Mouse (Mus musculus) intestine, embryonic 16.5 days (tissue): ENCODE data around the gene Ntpcr. TPM values are rescaled to one million over a fixed set of nuclear protein-coding genes. Genes with fewer than 3 reads are reported as not detected.

ENCODE experiments used
- ATAC-seq: fragments of 200-750 bp; cut with Nextera tagmentation; 2 replicates; pipeline ENCODE4 v1.8.0; 2017; ENCODE audit warnings: moderate TSS enrichment, moderate library complexity
- H3K27ac ChIP-seq: fragments of 300-500 bp; sonication (generic); 2 replicates; pipeline ENCODE4 v1.5.1; 2014; ENCODE audit warnings: mild to moderate bottlenecking, low read length
- H3K27me3 ChIP-seq: fragments of 300-500 bp; sonication (generic); replicated peaks from 2 replicates; pipeline ENCODE4 v1.6.1; 2014; ENCODE audit warnings: low read length, control low read depth, mixed read lengths; ENCODE audit not compliant: control insufficient read depth, insufficient read depth
- H3K36me3 ChIP-seq: fragments of 300-500 bp; sonication (generic); 2 replicates; pipeline ENCODE4 v1.6.1; 2014; ENCODE audit warnings: low read length, control low read depth; ENCODE audit not compliant: control insufficient read depth, insufficient read depth
- H3K4me1 ChIP-seq: fragments of 300-500 bp; sonication (generic); 2 replicates; pipeline ENCODE4 v1.6.1; 2014; ENCODE audit warnings: low read length, control low read depth, mixed read lengths; ENCODE audit not compliant: control insufficient read depth, insufficient read depth
- H3K4me2 ChIP-seq: fragments of 300-500 bp; sonication (generic); 2 replicates; pipeline ENCODE4 v1.6.1; 2014; ENCODE audit warnings: low read depth, low read length, control low read depth
- H3K4me3 ChIP-seq: fragments of 300-500 bp; sonication (generic); 2 replicates; pipeline ENCODE4 v1.5.1; 2014; ENCODE audit warnings: mild to moderate bottlenecking, low read length
- H3K9ac ChIP-seq: fragments of 300-500 bp; sonication (generic); 2 replicates; pipeline ENCODE4 v1.6.1; 2014; ENCODE audit warnings: low read depth, low read length
- H3K9me3 ChIP-seq: fragments of 300-500 bp; sonication (generic); 2 replicates; pipeline ENCODE4 v1.6.1; 2016; ENCODE audit warnings: low read length, control low read depth; ENCODE audit not compliant: control insufficient read depth
- whole genome bisulfite sequencing: fragments of 180-500 bp; shearing (Covaris S2); extraction: QIAGEN DNeasy Blood & Tissue Kit; methylation state at CpG from one replicate; pipeline ENCODE4 v1.1.7; 2014; 5-methylcytosine and 5-hydroxymethylcytosine counted together
- polyA plus RNA-seq: library from polyadenylated mRNA; unstranded; fragments of >200 nt; fragmentation: Nextera tagmentation; extraction: Ambion mirVana; gene quantifications from 2 replicates; pipeline ENCODE4 v1.2.1, GENCODE M21; 2015

The Ntpcr gene
- polyA plus RNA-seq, 1 experiment from 2014 or later = 30.8 TPM

DNA sequence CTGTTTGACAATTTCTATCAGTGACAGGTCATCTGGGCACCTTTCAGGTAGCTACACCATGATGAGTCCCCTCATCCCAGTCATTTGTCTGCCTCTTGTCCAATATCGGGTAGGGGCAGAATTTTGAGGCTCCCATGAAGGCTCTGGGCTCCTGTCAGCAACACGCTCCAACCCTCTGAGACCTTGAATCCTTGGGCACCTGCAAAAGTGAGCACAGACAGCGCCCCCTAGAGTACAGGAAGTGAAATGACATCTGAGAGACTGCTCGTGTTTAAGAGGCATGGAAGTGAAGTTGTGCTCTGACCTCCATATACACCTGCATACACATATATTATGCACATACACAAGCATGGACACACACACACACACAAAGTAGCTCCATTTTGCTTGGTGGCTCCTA is 10.8 kb upstream of the Ntpcr start:
- Histone ChIP-seq H3K9me3 (no peaks in the 10 kb centered on the region), H3K36me3 (no peaks in the 10 kb centered on the region), H3K27me3 (no peaks in the 10 kb centered on the region), H3K4me2 (no peak overlapping the region), H3K4me3 (no peak overlapping the region), H3K4me1 (0 out of 2 replicates have a peak, but pooled peaks cover 4% of the 10 kb centered on the region), H3K9ac (no peak overlapping the region), H3K27ac (no peak overlapping the region)
- 63% methylated on average over 4 of the region's 4 CpGs for WGBS
- ATAC-seq = no peak

DNA sequence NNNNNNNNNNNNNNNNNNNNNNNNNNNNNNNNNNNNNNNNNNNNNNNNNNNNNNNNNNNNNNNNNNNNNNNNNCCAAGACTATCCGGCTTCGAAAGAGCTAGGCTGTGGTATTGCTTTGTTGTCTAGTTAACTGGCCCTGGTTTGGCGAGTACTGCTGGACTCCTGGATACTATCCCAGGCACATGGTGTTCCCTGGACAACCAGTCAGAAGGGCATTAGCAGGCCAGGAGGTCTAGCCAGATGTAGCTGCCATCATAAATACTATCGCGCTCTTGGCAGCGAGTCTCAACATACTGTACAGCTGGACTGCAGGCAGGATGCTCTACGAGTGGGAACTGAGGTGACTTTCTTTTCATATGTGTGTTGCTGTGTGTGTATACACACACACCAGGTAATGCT is 7.1 kb upstream of the Ntpcr start:
- no peak for ATAC-seq
- H3K4me2 ChIP-seq = no peak overlapping the region
- H3K27ac ChIP-seq = no peak overlapping the region
- H3K9ac ChIP-seq = no peak overlapping the region
- H3K4me1 ChIP-seq = peaks cover 4% of the 10 kb centered on the region; the same call in 1 of the 2 replicates
- H3K9me3 ChIP-seq = no peaks in the 10 kb centered on the region
- no peaks in the 10 kb centered on the region for H3K36me3 ChIP-seq
- H3K4me3 ChIP-seq = no peak overlapping the region
- no peaks in the 10 kb centered on the region for H3K27me3 ChIP-seq
- WGBS = 86% methylated on average over 7 of the region's 7 CpGs

DNA sequence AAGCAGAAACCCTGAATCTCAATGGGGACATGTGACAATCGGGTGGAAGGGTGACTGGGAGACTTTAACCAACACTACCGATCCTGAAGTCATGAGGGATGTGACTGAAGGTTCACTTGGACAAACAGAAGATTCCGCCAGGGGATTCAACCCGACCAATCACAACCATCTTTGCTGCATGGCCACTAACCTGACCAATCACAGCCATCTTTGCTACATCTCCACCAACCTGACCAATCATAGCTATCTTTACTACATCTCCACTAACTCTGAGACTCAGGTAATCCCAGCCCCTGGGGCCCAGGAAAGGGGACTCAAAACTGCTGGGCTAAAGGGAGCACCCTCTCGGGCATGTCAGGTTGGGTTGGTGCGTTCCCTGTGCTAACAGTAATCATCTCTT is 6.3 kb upstream of the Ntpcr start:
- Histone ChIP-seq H3K9ac (no peak overlapping the region), H3K36me3 (no peaks in the 10 kb centered on the region), H3K4me3 (no peak overlapping the region), H3K9me3 (no peaks in the 10 kb centered on the region), H3K4me1 (peaks cover 4% of the 10 kb centered on the region; the same call in 1 of the 2 replicates), H3K4me2 (no peak overlapping the region), H3K27me3 (no peaks in the 10 kb centered on the region), H3K27ac (no peak overlapping the region)
- no peak; the same call in 1 of the 2 replicates for ATAC-seq
- 87% methylated on average over 6 of the region's 6 CpGs for WGBS

DNA sequence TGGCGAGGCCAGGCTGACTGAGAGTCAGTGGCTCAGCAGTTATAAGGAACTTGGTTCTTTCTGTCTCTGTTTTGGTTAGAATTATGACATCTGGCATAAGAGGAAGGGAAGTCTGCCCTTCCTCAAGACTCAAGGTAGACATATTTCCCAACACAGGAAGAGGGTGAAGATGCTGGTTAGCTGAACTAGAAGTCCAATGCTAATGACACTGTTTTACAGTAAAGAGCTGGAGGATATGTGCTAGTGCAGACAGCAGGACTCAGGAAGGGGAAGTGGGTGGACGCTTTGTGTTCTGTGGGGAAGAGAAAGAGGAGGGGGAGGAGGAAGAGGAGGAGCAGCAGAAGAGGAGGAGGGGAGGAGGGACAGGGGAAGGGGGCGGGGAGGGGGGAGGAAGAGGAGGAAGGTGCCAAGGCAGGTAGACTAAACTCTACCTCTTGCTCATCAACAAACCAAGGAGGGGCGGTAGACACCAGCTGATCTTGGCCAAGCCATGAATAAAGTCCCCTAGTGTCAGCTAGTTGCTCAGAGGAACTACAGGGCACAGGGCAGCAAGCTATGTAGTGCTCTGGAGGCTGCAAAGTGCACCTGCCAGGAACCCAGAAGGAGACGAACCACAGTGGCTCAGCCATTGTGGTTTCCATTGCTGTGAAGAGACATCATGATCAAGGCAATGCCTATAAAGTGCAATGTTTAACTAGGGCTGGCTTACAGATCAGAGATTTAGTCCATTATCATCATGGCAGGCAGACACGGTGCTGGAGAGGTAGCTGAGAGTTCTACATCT is 4.5 kb upstream of the Ntpcr start:
- no peak for ATAC-seq
- H3K4me3 ChIP-seq = no peak overlapping the region
- no peak overlapping the region for H3K4me2 ChIP-seq
- no peaks in the 10 kb centered on the region for H3K9me3 ChIP-seq
- no peak overlapping the region for H3K27ac ChIP-seq
- no peaks in the 10 kb centered on the region for H3K36me3 ChIP-seq
- H3K4me1 ChIP-seq = peaks cover 4% of the 10 kb centered on the region; the same call in 1 of the 2 replicates
- no peak overlapping the region for H3K9ac ChIP-seq
- WGBS = 69% methylated on average over 6 of the region's 6 CpGs
- H3K27me3 ChIP-seq = no peaks in the 10 kb centered on the region

DNA sequence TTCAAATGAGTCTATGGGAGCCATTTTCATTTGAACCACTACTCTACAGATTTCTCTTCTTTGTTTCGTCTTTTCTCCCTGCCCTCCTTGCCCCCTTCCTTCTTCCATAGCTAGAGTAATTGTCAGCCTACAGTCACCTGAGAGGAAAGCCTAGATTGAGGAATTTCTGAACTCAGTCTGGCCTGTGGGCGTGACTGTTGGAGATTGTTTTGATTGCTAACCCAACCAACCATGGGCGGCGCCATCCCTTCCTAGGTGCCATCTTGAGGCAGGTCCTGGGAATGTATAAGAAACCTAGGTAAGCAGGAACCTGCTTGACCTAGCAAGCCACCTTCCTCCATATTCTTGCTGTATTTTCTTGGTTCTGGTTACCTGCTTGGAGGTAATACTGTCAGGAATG is 3.6 kb upstream of the Ntpcr start:
- ATAC-seq = no peak
- Histone ChIP-seq H3K27me3 (no peaks in the 10 kb centered on the region), H3K4me3 (no peak overlapping the region), H3K4me1 (peaks cover 4% of the 10 kb centered on the region; the same call in 1 of the 2 replicates), H3K9me3 (no peaks in the 10 kb centered on the region), H3K27ac (no peak overlapping the region), H3K9ac (no peak overlapping the region), H3K36me3 (no peaks in the 10 kb centered on the region), H3K4me2 (no peak overlapping the region)
- WGBS = 93% methylated on average over 4 of the region's 4 CpGs

DNA sequence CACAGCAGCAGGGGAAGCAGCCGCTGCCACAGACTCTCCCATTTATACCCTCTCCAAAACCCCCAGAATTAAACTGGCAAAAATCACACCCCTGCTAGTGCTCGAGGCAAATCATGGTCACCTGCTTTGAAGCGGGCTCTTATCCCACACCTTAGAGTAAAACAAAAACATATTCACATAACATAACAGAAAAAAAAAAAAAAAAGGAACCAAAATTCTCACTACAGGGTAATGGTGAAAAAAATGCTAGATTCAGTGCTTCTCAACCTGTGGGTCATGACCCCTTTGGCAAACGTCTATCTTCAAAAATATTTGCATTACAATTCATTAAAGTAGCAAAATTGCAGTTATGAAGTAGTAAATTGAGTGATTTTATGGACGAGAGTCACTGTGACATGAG is 2.8 kb upstream of the Ntpcr start:
- no peaks in the 10 kb centered on the region for H3K27me3 ChIP-seq
- H3K4me1 ChIP-seq = peaks cover 4% of the 10 kb centered on the region; the same call in 1 of the 2 replicates
- H3K4me2 ChIP-seq = no peak overlapping the region
- H3K36me3 ChIP-seq = no peaks in the 10 kb centered on the region
- no peak overlapping the region for H3K27ac ChIP-seq
- no peaks in the 10 kb centered on the region for H3K9me3 ChIP-seq
- no peak overlapping the region for H3K4me3 ChIP-seq
- no peak overlapping the region for H3K9ac ChIP-seq
- no peak for ATAC-seq
- WGBS = 75% methylated on average over 5 of the region's 5 CpGs

DNA sequence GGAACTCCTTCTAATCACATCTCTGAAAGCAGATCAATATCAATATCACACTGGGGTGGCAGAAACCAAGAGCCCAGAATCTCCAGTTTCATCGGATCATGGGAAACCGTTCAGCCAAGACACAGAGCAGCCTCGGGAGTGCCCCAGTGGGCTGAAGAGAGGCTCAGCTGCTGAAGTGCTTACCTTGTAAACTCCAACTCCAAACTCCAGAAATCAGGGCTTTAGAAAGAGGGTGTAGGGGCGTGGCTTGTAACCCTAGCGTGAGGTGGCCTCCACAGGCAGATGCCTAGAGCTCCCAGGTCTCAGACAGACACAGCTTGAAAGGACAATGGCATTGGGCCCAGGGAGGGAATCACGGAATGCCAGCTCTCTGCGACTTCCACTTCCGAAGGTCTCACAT is 2.0 kb upstream of the Ntpcr start:
- Histone ChIP-seq H3K9ac (no peak overlapping the region), H3K9me3 (no peaks in the 10 kb centered on the region), H3K4me3 (no peak overlapping the region), H3K4me2 (no peak overlapping the region), H3K27me3 (no peaks in the 10 kb centered on the region), H3K4me1 (peaks cover 4% of the 10 kb centered on the region; the same call in 1 of the 2 replicates), H3K27ac (no peak overlapping the region), H3K36me3 (no peaks in the 10 kb centered on the region)
- 46% methylated on average over 8 of the region's 8 CpGs for WGBS
- ATAC-seq = no peak

DNA sequence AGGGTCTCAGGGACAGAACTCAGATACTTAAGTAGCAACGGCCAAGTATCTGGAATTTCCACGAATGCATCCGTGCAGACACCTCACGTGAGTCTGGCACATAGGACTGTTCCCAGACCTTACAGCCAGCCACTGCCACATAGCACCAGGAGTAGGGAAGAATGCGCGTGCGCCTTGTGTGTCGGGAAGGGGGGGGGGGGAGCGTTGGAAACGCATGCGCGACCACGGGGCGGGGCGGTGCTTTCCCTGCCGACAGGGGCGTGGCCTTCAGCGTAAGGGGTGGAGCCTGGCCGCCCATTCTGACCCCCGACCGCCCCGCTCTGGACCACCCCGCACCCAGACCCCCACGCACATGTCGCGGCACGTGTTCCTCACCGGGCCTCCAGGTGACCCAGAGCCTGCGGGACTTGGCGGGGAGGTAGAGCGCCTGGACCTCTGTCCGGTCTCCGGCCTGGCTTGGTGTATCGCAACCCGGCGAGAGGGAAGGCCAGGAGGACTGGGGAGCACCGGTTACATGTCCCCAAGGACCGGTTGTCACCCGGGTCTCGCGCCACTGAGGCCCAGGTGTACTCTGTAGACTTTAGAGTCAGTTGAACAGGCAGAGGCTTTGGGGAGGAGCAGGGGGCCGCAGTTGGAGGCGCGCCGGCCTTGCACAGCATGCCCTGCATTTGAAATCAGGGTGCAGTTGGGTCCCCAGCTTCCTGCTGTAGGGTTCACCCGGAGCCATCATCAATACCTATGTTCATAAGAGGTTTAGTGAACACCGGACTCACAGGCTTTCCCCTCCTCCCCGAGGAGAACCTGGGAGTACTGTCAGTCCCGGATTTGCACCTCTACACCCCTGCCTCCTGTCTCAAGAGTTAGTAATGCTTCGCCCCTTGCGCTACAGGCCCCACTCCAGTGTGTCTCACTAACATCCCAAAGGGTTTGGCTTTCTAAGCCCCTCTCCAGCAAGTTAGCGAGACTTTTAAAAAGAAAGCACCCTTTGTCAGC is 4.5 kb downstream of the Ntpcr start:
- Histone ChIP-seq H3K4me3 (peak overlapping the region; percentile 83), H3K27ac (peak overlapping the region; percentile 25; the same call in 1 of the 2 replicates), H3K4me2 (peak overlapping the region; percentile 89), H3K36me3 (no peaks in the 10 kb centered on the region; the same call in 1 of the 2 replicates), H3K27me3 (no peaks in the 10 kb centered on the region), H3K9ac (peak overlapping the region; percentile 85), H3K9me3 (no peaks in the 10 kb centered on the region), H3K4me1 (peaks cover 7% of the 10 kb centered on the region; the same call in 1 of the 2 replicates)
- peak; percentile 96 for ATAC-seq
- 7% methylated on average over 49 of the region's 52 CpGs for WGBS

DNA sequence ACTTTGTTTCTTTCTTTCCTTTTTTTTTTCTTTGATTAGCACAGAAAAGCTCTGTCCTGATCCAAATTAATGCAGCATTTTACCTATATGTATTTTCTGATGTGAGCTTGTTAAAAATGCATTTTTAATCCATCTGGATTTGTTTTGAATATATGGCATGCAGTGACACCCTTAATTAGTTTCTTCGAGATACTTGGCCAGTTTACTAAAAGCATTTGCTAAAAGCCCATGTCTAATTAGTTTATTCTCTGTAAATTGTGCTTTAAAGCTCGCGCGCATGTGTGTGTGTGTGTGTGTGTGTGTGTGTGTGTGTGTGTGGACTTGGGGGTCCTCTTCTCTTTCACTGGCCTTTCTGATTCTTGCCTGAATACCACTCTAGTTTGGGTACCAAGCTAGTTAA is 9.2 kb downstream of the Ntpcr start:
- WGBS = 86% methylated on average over 4 of the region's 4 CpGs
- Histone ChIP-seq H3K9me3 (no peaks in the 10 kb centered on the region), H3K36me3 (no peaks in the 10 kb centered on the region; the same call in 1 of the 2 replicates), H3K27ac (no peak overlapping the region), H3K4me2 (no peak overlapping the region), H3K4me1 (peaks cover 14% of the 10 kb centered on the region), H3K9ac (no peak overlapping the region), H3K4me3 (no peak overlapping the region), H3K27me3 (no peaks in the 10 kb centered on the region)
- ATAC-seq = no peak
